Comparison of ENCODE assay signal across 9 mouse cellular contexts in genomic region chr9:88404088-88404487, GRCm38 (mm10). TPM values are rescaled to one million over a fixed set of nuclear protein-coding genes. Genes with fewer than 3 reads are reported as not detected.
DNase-seq lines count a peak whose midpoint lies in the region; ATAC-seq and TF ChIP-seq lines count a peak whose summit lies in the region.
"Had no signal": no experiment of that assay in that cellular context is flagged by ENCODE, and none has a peak within 500 bp of the region (broad histone marks: within the 10 kb centered on the region; RNA-seq: fewer than 3 reads in every experiment).

No protein-coding gene starts in this region.

- H3K4me3 ChIP-seq in left cerebral cortex, adult 2 months: no peak overlapping the region

- ATAC-seq in common myeloid progenitor, adult 5-6 weeks (replicated peaks; ENCODE audit: low read depth, poor library complexity, severe bottlenecking): peak; percentile 100

- TF ChIP-seq CTCF in left cerebral cortex, adult 2 months (IDR thresholded peaks at IDR 0.05): no peak

- intact Hi-C loops in left cerebral cortex, postnatal 10 days (cut with DNase I): no loop called here
- intact Hi-C loops in left cerebral cortex, adult 2 months (cut with DNase I): loop anchor here (10.0 kb wide), 1 partner anchor 141 kb away; the partner anchor contains the start of gene Zfp949
- intact Hi-C loops in heart, postnatal 10 days (cut with DNase I): no loop called here

- H3K27ac ChIP-seq in left cerebral cortex, adult 2 months: no peak overlapping the region; the same call in 1 of the 2 replicates
- H3K27ac ChIP-seq: macrophage had no signal

- peak; percentile 6 to 36 for DNase-seq in left cerebral cortex, postnatal 10 days (ENCODE audit: extremely low spot score in 1 of 2, low spot score in 2 of 2)
- no peak for DNase-seq in left cerebral cortex, adult 2 months (ENCODE audit: extremely low spot score in 1 of 2, low spot score in 2 of 2)
- DNase-seq in heart, postnatal 10 days: peak; percentile 49 to 52
- peak; percentile 63 for DNase-seq in lung, postnatal 4 days
- peak; percentile 12 to 28 for DNase-seq in thymus, postnatal 36 days
- DNase-seq in right cerebral cortex, postnatal 4 days: no peak
- no peak for DNase-seq in layer of hippocampus, adult 9-10 months (ENCODE audit: low spot score)

RNA-seq across cellular contexts. Expression of gene Snx14, which starts 34.7 kb away (rescaled TPM):
- 10 to 100 TPM; 49.6 to 51.4 TPM for total RNA-seq in left cerebral cortex, postnatal 10 days (2021)
- 10 to 100 TPM; 51.7 to 59.9 TPM for total RNA-seq in left cerebral cortex, adult 2 months (2021)
- total RNA-seq in common myeloid progenitor, adult 5-6 weeks (2017): 15.8 and 25.7 TPM in 2 replicates
- 10 to 100 TPM; 32.1 to 32.5 TPM for total RNA-seq in heart, postnatal 10 days (2021)

RNA-seq across cellular contexts. Expression of gene Gm20537, which starts 52.3 kb away (rescaled TPM):
- total RNA-seq in left cerebral cortex, postnatal 10 days (2021): 1 to 10 TPM in 1 of 2 experiments, not detected in 1; 2.4 TPM
- under 1 TPM in 1 of 2 experiments, not detected in 1; 0.84 TPM for total RNA-seq in left cerebral cortex, adult 2 months (2021)
- not detected in 2 replicates for total RNA-seq in common myeloid progenitor, adult 5-6 weeks (2017)
- total RNA-seq in heart, postnatal 10 days (2021): 1 to 10 TPM in 1 of 2 experiments, under 1 TPM in 1; 0.45 to 1.1 TPM

Comparison
In these comparisons a context has a peak if more than half of its experiments do, and no peak if none do; other contexts are left out.
1. DNase-seq: peak in left cerebral cortex, postnatal 10 days (2 of 2), heart, postnatal 10 days (2 of 2), lung, postnatal 4 days (2 of 2) and thymus, postnatal 36 days (2 of 2); none in left cerebral cortex, adult 2 months (0 of 2), right cerebral cortex, postnatal 4 days (single experiment) and layer of hippocampus, adult 9-10 months (single experiment).